Mouse (Mus musculus) pancreas, adult 10 weeks (tissue): ENCODE measurements around the gene Gm27021. TPM values are rescaled to one million over a fixed set of nuclear protein-coding genes. Genes with fewer than 3 reads are reported as not detected.

ENCODE experiments used
- polyA plus RNA-seq: library from polyadenylated mRNA; stranded (reverse); fragments of 350-450 nt; fragmentation: Illumina TruSeq; extraction: RNeasy Lipid Tissue Mini Kit (QIAGEN cat#74804); gene quantifications from one replicate; pipeline ENCODE4 v1.2.3, GENCODE M21; 2015; ENCODE audit warnings: low read depth, low replicate concordance; ENCODE audit not compliant: insufficient read depth

Gm27021 gene
- not detected for polyA plus RNA-seq

GRCm38 (mm10) chr8:120667561-120668373, at the start of gene Gm27021, which contains the start of gene Cox4i1:
Gm27021 (minus strand) TSS chr8:120668079.
Cox4i1 (plus strand) TSS chr8:120668222.

GRCm38 (mm10) chr8:120668374-120668905, 561 bp upstream of the Gm27021 start, which contains the start of gene Emc8:
Emc8 (minus strand) TSS chr8:120668573.

GRCm38 (mm10) chr8:120647532-120647931, 20.3 kb downstream of the Gm27021 start, which contains the start of gene 1190005I06Rik:
1190005I06Rik (minus strand) TSS chr8:120647632.

DNA sequence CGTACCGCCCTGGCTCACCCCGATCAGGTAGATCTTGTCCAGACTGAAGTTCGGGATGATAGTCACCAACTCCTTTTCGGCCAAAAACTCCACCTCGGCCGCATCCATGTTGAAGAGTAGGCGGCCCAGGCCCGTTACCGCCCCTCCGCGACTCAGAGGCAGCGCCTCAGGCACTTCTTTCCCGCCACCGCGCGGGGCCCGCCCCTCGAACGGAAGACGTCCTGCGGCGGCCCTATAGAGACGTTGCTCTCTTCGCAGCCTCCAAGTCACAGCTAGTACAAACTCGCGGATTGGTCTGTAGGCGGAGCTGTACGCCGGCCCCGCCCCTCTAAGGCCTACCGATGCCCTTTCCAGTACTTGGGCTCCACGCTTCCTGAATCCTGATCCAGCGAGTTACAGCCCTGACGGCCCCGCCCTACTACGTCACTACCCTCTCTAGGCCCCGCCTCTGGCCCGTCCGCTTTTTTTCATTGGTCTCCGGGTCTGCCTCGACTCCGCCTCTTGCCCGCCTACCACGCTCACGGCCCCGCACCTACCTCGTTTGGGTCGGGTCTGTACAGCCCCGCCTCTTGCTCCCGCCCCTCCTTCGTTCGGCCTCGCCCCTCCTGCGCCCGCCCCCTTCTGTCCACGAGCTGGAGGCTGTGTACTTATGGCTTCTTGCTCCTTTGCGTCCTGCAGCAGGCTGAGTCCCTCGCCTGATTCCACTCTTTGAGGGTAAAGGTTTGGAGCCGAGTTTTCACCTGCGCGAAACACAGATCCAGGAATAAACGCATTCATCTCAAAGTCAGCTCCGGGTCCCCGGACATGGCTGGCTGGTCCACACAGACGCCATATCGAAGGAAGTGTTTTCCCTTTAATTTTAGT, 78.7 kb downstream of the Gm27021 start, which contains the start of gene Gins2:
Gene Gins2, minus strand, starts transcription at position 397 of the 864 bp plus-strand sequence.

Other genes starting within 250 kb of the Gm27021 start
- not detected for gene Gins2, start 78.8 kb downstream of the Gm27021 start, polyA plus RNA-seq
- gene 1190005I06Rik, start 20.4 kb downstream of the Gm27021 start, polyA plus RNA-seq, result 3.5 TPM
- 197 TPM for gene Cox4i1, start 143 bp upstream of the Gm27021 start, polyA plus RNA-seq
- gene Emc8, start 494 bp upstream of the Gm27021 start, polyA plus RNA-seq, result 5.4 TPM
- 1.6 TPM for gene Irf8, start 68.3 kb upstream of the Gm27021 start, polyA plus RNA-seq